Mouse (Mus musculus) T-helper 2 cell (primary cell): ENCODE results near the gene Katna1.

ENCODE experiments used
- in situ Hi-C: fragments of 300-600 bp; cut with MboI, MseI; formaldehyde crosslinking; loops from one replicate; pipeline ENCODE4 v1.15.1; 2025; ENCODE audit warnings: high pct_unique_total_duplicates

Gene Katna1

DNA sequence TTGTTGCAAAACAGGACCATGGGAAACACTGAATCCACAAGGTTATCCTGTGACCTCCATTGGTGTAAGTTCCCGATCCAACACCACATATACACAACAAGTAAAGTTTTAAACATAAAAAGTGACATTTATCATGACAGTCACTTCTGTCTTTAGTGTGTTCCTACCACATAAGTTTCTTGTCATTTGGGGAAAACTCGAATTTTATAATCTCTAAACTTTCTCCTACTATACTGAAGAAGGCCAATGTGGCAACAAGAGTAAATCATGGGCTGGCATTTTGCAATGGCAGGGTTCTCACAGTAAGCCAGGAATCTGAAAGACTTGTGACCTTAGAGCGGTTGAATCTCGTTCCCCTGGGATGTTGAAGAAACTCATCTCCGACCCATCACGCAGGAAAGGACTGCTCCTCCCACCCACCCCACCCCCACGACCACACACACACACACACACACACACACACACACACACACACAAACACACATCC is 54.0 kb downstream of the Katna1 start:
- in situ Hi-C loops: loop anchor here (5.0 kb wide), 1 partner anchor 57 kb away; no protein-coding TSS in a partner anchor

DNA sequence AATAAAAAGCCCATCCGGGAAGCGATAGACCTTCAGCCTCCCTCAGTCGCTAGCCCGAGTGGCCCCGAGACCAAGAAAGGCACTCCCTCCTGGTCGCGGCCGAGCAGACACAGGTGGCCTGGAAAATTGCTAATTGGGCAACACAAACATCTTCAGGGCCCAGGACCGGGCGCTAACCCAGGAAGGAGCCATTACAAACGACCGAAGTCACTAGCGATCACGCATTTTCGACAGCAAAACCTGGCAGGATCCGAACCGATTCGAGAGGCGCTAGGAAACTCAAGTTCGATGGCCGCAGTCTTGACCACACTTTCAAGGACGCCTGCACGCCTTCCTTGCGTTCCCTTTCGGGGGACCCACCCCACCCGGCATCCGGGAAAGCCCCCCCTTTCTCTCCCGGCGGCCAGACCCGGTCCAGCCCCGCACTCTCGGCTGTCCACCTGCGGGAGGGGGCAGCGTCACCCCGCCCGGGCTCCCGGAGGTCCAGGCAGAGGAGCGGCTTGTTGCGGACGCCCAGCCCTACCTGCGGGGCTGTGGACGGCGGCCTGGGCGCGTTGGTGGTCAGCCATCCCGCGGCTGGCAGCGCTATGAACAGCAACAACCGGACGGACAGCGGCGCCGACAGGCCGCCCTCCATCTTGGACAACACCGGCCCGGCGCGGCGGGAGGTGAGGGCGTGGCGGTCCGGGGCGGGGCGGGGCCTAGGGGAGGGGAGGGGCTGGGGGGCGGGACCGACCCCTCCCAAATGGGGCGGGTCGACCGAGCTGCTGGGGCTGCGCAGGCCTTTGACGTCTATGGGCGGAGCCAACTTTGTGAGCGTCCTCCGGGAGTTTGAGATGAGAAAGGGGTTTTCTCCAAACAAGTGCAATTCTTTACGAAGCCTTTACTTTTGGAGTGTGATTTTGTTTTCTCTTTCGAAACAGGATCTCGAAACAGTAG is 54.7 kb downstream of the Katna1 start:
- in situ Hi-C loops: no loop called here

DNA sequence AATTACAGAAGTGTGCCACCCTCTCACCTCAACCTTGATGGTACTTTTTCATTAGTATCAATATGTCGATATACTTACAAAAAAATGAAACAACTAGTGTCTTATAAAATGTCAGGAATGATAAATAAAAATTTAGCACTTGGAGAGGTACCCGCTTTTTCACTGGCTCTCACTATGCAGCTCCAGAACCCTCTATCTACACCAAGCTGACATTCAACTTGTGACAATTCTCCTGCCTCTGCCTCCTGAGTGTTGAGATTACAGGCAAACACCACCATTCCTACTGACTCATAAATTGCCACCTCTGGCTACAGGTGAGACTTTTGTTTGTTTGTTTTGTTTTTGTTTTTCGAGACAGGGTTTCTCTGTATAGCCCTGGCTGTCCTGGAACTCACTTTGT is 55.4 kb downstream of the Katna1 start:
- in situ Hi-C loops: no loop called here

DNA sequence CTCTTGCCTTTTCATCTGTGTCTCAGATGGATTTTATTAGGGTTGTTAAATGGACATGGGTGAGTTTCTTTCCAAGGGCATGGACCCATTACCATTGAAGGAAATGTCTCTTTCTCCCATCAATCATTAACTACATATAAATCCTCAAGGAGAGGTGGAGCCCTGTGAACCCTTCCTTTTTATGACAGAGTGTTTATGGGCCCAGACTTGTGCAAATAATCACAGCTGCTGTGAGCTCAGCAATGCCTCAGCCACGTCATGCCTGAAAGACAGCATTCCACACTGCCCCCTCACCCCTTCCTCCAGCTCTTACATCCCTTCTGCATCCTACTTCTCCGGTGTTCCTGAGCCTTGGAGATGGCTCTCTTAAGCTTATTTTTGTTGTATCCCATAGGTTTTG is 61.5 kb downstream of the Katna1 start:
- in situ Hi-C loops: no loop called here

DNA sequence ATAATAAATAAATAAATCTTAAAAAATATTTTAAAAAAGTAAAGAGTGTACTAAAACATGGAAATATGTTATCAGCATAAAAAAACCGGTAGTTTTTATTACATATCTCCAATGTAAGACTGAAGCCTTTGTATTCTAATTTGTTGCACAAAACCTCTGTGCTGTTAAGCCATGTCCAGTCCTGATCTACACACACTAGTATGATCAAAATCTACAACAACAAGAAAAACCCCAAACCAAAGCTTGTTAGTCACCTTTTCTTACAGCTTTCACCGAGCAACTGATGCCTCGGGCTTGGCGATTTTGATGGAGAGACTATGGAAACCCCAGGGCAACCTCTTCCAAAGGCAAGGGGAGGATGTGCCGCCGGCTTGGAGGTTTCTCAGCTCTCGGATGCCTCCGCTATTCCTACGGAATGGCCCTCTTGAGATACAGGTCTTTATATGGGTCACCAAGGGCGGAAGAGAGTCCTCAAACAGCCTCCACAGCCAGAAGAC is 66.5 kb downstream of the Katna1 start:
- in situ Hi-C loops: no loop called here

DNA sequence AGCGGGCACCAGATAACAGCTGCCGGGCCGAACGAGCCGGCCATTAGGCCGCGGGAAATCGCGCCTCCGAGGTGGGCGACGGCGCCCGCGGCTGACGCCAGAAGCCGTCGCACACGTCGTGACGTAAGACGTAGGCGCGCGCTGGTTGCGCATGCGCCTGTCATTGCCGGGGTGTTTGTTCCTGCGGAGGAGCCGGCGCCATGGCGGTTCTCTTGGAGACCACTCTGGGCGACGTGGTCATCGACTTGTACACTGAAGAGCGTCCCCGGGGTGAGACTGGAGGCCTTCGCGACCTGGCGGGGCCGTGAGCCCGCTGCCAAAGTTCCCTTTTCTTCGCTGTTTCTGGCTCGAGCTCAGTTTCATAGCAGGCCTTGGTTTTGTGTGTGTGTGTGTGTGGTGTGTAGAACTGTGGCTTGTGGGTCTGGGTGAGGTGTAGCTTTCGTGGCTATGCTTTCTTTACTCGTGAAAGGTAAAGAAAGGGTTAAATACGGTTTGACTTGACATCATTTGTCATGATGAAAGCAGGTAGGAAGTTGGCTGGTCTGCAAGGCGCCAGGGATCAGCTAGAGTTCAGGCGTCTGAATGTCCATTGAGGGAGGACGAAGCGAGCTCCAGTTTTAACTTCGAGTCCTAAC is 67.1 kb downstream of the Katna1 start, which contains the start of the genes Ginm1 and Ppil4:
Ginm1 (minus strand) TSS at position 74 of the 635 bp plus-strand sequence.
Ppil4 (plus strand) TSS at position 141 of the 635 bp plus-strand sequence.
- in situ Hi-C loops: no loop called here

DNA sequence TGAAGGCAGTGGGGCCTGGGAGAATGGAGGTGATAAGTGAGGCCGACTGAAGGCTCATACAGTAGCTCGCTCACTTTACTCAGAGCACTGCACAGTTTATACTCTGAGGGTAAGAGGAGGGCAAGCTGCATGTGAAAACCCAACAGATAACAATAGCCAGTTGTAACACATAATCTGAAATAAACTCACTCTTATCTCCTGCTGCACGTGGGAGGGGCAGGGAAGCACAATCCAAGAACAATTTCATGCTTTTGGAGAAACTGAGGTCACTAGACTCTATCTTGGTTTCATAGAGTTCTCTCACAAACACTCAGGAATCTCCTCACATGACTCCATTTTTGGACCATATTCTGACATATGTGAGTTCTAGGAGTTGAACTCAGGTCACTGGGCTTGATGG is 75.5 kb downstream of the Katna1 start:
- in situ Hi-C loops: no loop called here

DNA sequence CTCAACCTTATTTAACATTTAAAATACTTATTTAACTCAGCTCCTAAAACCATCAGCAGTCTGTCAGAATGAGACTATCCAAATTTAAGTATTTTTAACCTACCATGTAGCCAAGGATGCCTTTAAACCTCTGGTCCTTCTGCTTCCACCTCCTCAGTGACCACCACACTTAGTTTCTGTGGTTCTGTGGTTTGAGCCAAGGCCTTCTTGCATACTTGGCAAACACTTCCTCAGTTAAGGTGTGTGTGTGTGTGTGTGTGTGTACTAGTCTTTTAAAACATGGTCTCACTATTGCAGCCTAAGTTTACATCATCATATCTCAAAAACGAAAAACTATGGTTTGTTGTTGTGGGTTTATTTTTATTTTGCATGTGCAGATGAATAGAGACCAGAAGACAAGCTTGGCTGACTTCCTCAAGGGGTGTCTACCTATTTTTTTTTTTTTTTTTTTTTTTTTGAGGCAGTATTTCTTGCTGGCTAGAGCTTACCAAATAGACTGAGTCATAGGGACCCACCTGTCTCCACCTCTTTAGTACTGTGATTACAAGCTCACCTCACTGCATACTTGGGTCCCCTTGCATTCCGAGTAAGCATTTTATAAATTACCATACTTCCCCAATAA is 76.8 kb downstream of the Katna1 start:
- in situ Hi-C loops: no loop called here

DNA sequence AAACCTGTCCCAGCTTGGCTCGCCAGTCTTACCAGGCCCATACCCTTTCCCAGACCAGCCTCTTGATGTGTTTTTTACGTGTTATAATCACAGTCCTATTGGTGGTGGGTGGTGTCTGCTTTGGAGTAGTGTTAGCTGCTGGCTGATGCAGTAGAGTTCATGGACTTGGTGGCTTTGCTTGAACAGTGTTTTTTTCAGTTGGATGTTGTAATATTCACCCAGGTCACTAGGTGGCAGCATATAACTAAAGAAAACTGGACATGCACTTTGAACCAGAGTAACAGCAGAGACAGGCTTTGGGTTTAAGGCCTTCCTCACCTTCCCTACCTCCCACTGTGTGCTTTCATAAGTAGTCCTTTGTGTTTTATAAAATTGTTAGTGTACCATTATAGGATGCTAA is 84.1 kb downstream of the Katna1 start:
- in situ Hi-C loops: no loop called here
